Mouse (Mus musculus) monocyte, adult 59 days (primary cell): ENCODE measurements around the gene Gm3286. TPM values are rescaled to one million over a fixed set of nuclear protein-coding genes. Genes with fewer than 3 reads are reported as not detected.

Experiments
- total RNA-seq, 2 experiments: library from RNA; stranded (reverse); gene quantifications; one replicate each; pipeline ENCODE4 v1.2.4; 2023

Gene Gm3286
- total RNA-seq = not detected

DNA sequence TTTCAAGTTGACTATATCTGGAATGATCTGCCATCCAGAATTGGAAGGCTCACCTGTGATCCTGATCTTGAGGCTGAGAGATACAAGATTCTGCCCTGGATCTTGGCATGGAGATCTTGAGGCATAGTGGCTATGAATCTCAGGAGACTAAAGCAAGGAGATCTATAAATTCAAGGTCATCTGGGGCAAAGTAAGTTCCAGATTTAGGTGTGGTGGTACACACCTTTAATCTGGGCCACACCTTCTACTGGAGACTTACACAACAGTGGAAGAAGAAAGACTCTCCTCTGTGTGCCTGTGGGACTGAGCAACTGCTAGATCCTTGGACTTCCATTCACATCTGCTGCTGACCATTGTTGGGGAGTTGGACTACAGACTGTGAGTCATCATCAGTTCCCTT is at the start of gene Gm3286:
TSS of gene Gm3286 (plus strand) at position 301 of the 400 bp plus-strand sequence.

Other genes with a start within 250 kb of the Gm3286 start
- not detected for gene Gm10424, start 238.0 kb upstream of the Gm3286 start, total RNA-seq
- not detected for gene Gm3259, start 204.8 kb upstream of the Gm3286 start, total RNA-seq
- gene D5Ertd577e, start 54.0 kb upstream of the Gm3286 start, total RNA-seq = not detected
- not detected for gene Gm7971, start 84.1 kb downstream of the Gm3286 start, total RNA-seq
- gene Gm7978, start 225.4 kb downstream of the Gm3286 start, total RNA-seq = not detected
- not detected for gene Gm7982, start 231.3 kb downstream of the Gm3286 start, total RNA-seq